Mouse (Mus musculus) cerebellum, adult 9-10 months (tissue): Measurements from ENCODE around the gene Zfp683.

ENCODE experiments used
- DNase-seq: peaks from one replicate; pipeline ENCODE4 v3.0.0; 2022

Gene Zfp683

GRCm38 (mm10) chr4:134058166-134058715, 4.6 kb downstream of the Zfp683 start:
- DNase-seq: no peak

GRCm38 (mm10) chr4:134058908-134059307, 5.3 kb downstream of the Zfp683 start:
- no peak for DNase-seq

- no peak for DNase-seq
Measured at GRCm38 (mm10) chr4:134060135-134060865, 6.7 kb downstream of the Zfp683 start, which contains the start of gene Crybg2. Gene Crybg2 (plus strand): TSS chr4:134060815.

- DNase-seq: no peak
Measured at GRCm38 (mm10) chr4:134061166-134061830, 7.7 kb downstream of the Zfp683 start.

- no peak for DNase-seq
Measured at GRCm38 (mm10) chr4:134061944-134062446, 8.4 kb downstream of the Zfp683 start.

GRCm38 (mm10) chr4:134062561-134062960, 8.9 kb downstream of the Zfp683 start:
- no peak for DNase-seq

- no peak for DNase-seq
Measured at GRCm38 (mm10) chr4:134065431-134066004, 11.9 kb downstream of the Zfp683 start.

- DNase-seq: no peak
Measured at GRCm38 (mm10) chr4:134067383-134067782, 13.7 kb downstream of the Zfp683 start.

- no peak for DNase-seq
Measured at GRCm38 (mm10) chr4:134067833-134068544, 14.4 kb downstream of the Zfp683 start.

GRCm38 (mm10) chr4:134068793-134069580, 15.3 kb downstream of the Zfp683 start:
- no peak for DNase-seq

- DNase-seq: peak; percentile 28
Measured at GRCm38 (mm10) chr4:134078694-134079093, 25.1 kb downstream of the Zfp683 start.

GRCm38 (mm10) chr4:134080674-134081073, 27.0 kb downstream of the Zfp683 start:
- DNase-seq: no peak

- DNase-seq: peak; percentile 58
Measured at GRCm38 (mm10) chr4:134081730-134082386, 28.2 kb downstream of the Zfp683 start.

GRCm38 (mm10) chr4:134082460-134082859, 28.8 kb downstream of the Zfp683 start:
- DNase-seq: no peak

- no peak for DNase-seq
Measured at GRCm38 (mm10) chr4:134084999-134085398, 31.4 kb downstream of the Zfp683 start.

GRCm38 (mm10) chr4:134087412-134087811, 33.8 kb downstream of the Zfp683 start:
- peak; percentile 62 for DNase-seq

- no peak for DNase-seq
Measured at GRCm38 (mm10) chr4:134089029-134089428, 35.4 kb downstream of the Zfp683 start.

- DNase-seq: no peak
Measured at GRCm38 (mm10) chr4:134090521-134091224, 37.0 kb downstream of the Zfp683 start.

- no peak for DNase-seq
Measured at GRCm38 (mm10) chr4:134091225-134091529, 37.5 kb downstream of the Zfp683 start.

- no peak for DNase-seq
Measured at GRCm38 (mm10) chr4:134092382-134093288, 39.0 kb downstream of the Zfp683 start.
